Mouse (Mus musculus) limb, embryonic 13.5 days (tissue): ENCODE measurements around the gene Dusp16. TPM values are rescaled to one million over a fixed set of nuclear protein-coding genes. Genes with fewer than 3 reads are reported as not detected.

Experiments used
- ATAC-seq: fragments of 200-750 bp; cut with Nextera tagmentation; 2 replicates; pipeline ENCODE4 v1.8.0; 2017; ENCODE audit warnings: low read depth, moderate number of reproducible peaks, moderate TSS enrichment; ENCODE audit not compliant: low FRiP score
- H3K27ac ChIP-seq: fragments of 300-500 bp; sonication (generic); 2 replicates; pipeline ENCODE4 v1.5.1; 2015; ENCODE audit warnings: inconsistent platforms, mild to moderate bottlenecking, moderate library complexity
- H3K27me3 ChIP-seq: fragments of 300-500 bp; sonication (generic); 2 replicates; pipeline ENCODE4 v1.6.1; 2015; ENCODE audit warnings: mild to moderate bottlenecking, inconsistent platforms
- H3K36me3 ChIP-seq: fragments of 300-500 bp; sonication (generic); 2 replicates; pipeline ENCODE4 v1.6.1; 2015; ENCODE audit warnings: inconsistent platforms, mild to moderate bottlenecking, moderate library complexity
- H3K4me1 ChIP-seq: fragments of 300-500 bp; sonication (generic); 2 replicates; pipeline ENCODE4 v1.6.1; 2015; ENCODE audit warnings: inconsistent platforms
- H3K4me2 ChIP-seq: fragments of 300-500 bp; sonication (generic); replicated peaks from 2 replicates; pipeline ENCODE4 v1.6.1; 2015; ENCODE audit warnings: inconsistent platforms, mild to moderate bottlenecking, moderate library complexity
- H3K4me3 ChIP-seq: fragments of 300-500 bp; sonication (generic); 2 replicates; pipeline ENCODE4 v1.5.1; 2015; ENCODE audit warnings: moderate library complexity, mild to moderate bottlenecking, inconsistent platforms
- H3K9ac ChIP-seq: fragments of 300-500 bp; sonication (generic); 2 replicates; pipeline ENCODE4 v1.6.1; 2015; ENCODE audit warnings: mild to moderate bottlenecking, inconsistent platforms
- H3K9me3 ChIP-seq: fragments of 300-500 bp; sonication (generic); 2 replicates; pipeline ENCODE4 v1.6.1; 2016; ENCODE audit warnings: inconsistent platforms
- WGBS: fragments of 180-500 bp; shearing (Covaris S2); methylation state at CpG from one replicate; pipeline ENCODE4 v1.1.7; 2015; 5-methylcytosine and 5-hydroxymethylcytosine counted together
- polyA plus RNA-seq: library from polyadenylated mRNA; unstranded; fragments of >200 nt; fragmentation: Nextera tagmentation; extraction: Ambion mirVana; gene quantifications from 2 replicates; pipeline ENCODE4 v1.2.1, GENCODE M21; 2015

Dusp16 gene
- polyA plus RNA-seq, 1 experiment from 2014 or later: 17.1 TPM

- Histone ChIP-seq H3K4me3 (no peak overlapping the region), H3K36me3 (peaks cover 8% of the 10 kb centered on the region; the same call in 1 of the 2 replicates), H3K9ac (no peak overlapping the region), H3K27me3 (no peaks in the 10 kb centered on the region), H3K4me2 (no peak overlapping the region), H3K9me3 (no peaks in the 10 kb centered on the region), H3K27ac (no peak overlapping the region), H3K4me1 (no peaks in the 10 kb centered on the region)
- no peak for ATAC-seq
- 81% methylated on average over 4 of the region's 4 CpGs for WGBS
These were observed 86.0 kb downstream of the Dusp16 start for GRCm38 (mm10) chr6:134706467-134706866.

DNA sequence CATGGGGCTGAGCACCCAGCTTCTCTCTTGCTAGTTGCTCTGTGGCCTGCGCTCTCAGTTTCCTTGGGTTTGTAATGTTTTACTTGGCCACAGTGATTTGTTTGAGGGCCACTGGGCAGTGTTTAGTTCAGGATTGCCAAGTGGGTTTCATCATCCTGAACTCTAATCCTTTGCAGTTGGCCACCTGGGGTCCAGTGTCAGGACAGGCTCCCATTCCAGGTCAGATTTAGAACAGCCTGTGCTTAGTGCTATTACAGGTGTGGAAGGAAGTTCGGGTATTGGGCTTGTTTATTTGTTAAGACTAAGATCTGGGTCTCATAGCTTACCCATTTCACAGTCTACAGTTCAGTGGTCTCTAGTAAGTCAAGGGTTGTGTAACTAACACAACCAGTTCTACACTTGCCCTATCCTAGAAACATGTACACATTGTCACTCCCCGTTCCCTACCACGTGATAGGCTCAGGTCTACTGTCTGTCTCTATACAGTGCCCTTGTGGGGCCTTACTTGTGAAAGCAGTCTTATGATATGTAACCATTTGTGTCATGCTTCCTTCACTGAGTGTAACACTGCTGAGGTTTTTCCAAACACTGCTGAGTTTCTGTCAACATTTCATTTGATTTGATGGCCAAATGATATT lies 89.3 kb downstream of the Dusp16 start:
- 88% methylated on average over 4 of the region's 4 CpGs for WGBS
- no peak for ATAC-seq

GRCm38 (mm10) chr6:134702184-134702583 lies 90.2 kb downstream of the Dusp16 start:
- WGBS: 96% methylated on average over 7 of the region's 7 CpGs
- Histone ChIP-seq H3K9me3 (no peaks in the 10 kb centered on the region), H3K9ac (no peak overlapping the region), H3K4me1 (peaks cover 3% of the 10 kb centered on the region; the same call in 1 of the 2 replicates), H3K4me2 (no peak overlapping the region), H3K4me3 (no peak overlapping the region), H3K27me3 (no peaks in the 10 kb centered on the region), H3K36me3 (no peaks in the 10 kb centered on the region), H3K27ac (no peak overlapping the region)
- no peak for ATAC-seq

More for the DNA sequence above, 89.3 kb downstream of the Dusp16 start:
- no peak overlapping the region for H3K27ac ChIP-seq
- H3K4me1 ChIP-seq: peaks cover 3% of the 10 kb centered on the region; the same call in 1 of the 2 replicates
- no peaks in the 10 kb centered on the region for H3K36me3 ChIP-seq
- H3K27me3 ChIP-seq: no peaks in the 10 kb centered on the region
- no peaks in the 10 kb centered on the region for H3K9me3 ChIP-seq
- H3K4me2 ChIP-seq: no peak overlapping the region
- H3K9ac ChIP-seq: no peak overlapping the region
- H3K4me3 ChIP-seq: no peak overlapping the region

DNA sequence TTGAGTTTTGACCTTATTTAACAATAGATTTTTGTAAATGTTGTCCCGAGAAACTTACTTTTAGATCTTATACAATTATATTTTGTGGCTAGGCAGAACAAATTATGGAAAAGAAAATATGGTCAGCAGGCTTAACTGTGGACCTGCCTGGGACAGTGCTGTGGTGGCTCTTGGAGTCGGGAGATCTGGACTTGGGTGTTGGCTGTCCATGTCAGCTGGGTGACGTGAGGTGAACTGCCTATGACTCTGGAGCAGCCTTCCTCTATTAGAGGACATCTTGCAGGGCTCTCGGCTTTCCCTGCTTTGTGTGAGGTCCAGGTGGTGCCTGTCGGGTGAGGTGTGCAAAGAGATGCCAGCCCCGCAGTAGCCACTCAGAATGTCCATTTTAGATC lies 91.2 kb downstream of the Dusp16 start:
- Histone ChIP-seq H3K9me3 (no peaks in the 10 kb centered on the region), H3K27me3 (no peaks in the 10 kb centered on the region), H3K27ac (no peak overlapping the region; the same call in 1 of the 2 replicates), H3K4me2 (no peak overlapping the region), H3K36me3 (no peaks in the 10 kb centered on the region), H3K4me1 (peaks cover 10% of the 10 kb centered on the region; the same call in 1 of the 2 replicates), H3K4me3 (no peak overlapping the region), H3K9ac (no peak overlapping the region)
- no peak for ATAC-seq
- 82% methylated on average over 6 of the region's 6 CpGs for WGBS

DNA sequence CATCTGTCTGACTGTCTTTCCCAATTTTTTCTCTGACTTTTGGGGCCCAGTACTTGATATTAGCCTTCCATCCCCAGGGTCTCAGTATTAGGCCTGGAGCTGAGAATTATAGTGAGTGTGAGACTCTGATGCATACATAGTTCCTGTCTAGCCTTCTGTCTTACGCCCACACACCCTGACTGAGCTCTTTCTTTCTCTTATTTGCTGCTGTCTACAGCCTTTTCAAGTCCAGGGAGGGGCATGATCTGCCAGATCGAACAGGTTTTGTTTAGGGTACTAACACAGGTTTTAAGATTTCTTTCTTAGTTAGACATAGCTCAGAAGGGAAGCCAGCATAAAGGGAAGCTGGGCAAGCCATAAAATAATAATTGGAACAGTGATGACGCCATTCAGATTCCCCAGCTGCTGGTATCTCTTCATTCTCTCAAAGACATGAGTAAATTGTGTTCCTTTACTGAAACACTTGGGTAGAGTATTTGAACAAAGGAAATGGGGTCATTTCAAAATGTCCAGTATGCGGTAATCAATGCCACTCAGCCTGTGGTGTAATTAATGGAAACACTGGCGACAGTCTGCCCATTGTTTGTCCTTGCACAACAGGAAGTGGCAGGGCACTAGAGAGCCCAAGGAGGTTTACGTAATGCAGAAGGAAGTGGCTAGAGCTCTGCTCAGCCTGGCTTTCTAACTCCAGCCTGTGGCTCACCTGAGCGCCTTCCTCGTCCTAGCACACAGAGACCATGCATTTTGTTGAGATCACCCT lies 91.8 kb downstream of the Dusp16 start:
- H3K27ac ChIP-seq: no peak overlapping the region; the same call in 1 of the 2 replicates
- no peak for ATAC-seq
- no peaks in the 10 kb centered on the region for H3K27me3 ChIP-seq
- H3K9ac ChIP-seq: no peak overlapping the region
- H3K4me3 ChIP-seq: no peak overlapping the region
- H3K36me3 ChIP-seq: no peaks in the 10 kb centered on the region
- peaks cover 14% of the 10 kb centered on the region; the same call in 1 of the 2 replicates for H3K4me1 ChIP-seq
- H3K9me3 ChIP-seq: no peaks in the 10 kb centered on the region
- H3K4me2 ChIP-seq: no peak overlapping the region
- 73% methylated on average over 8 of the region's 8 CpGs for WGBS

DNA sequence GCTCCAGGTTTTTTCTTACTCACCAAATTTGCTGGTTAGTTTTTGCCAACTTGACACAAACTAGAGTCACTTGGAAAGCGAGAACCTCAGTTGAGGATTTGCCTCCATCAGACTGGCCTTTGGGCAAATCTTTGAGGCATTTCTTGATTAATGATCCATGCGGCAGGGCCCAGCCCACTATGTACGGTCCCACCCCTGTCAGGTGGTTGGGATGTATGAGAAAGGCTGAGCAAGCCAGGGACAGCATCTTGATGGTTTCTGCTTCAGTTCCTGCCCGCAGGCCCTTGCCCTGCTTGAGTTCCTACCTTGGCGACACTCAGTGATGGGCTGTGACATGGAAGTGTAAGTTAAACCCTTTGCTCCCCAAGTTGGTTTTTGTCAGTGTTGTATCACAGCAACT lies 94.2 kb downstream of the Dusp16 start:
- no peak overlapping the region for H3K9ac ChIP-seq
- H3K27me3 ChIP-seq: no peaks in the 10 kb centered on the region
- no peak overlapping the region for H3K4me3 ChIP-seq
- H3K36me3 ChIP-seq: no peaks in the 10 kb centered on the region
- no peak overlapping the region for H3K27ac ChIP-seq
- H3K4me2 ChIP-seq: no peak overlapping the region
- WGBS: 90% methylated on average over 5 of the region's 5 CpGs
- ATAC-seq: no peak
- no peaks in the 10 kb centered on the region for H3K9me3 ChIP-seq
- peaks cover 20% of the 10 kb centered on the region; the same call in 1 of the 2 replicates for H3K4me1 ChIP-seq

- Histone ChIP-seq H3K27me3 (no peaks in the 10 kb centered on the region), H3K4me2 (no peak overlapping the region), H3K36me3 (no peaks in the 10 kb centered on the region), H3K9ac (no peak overlapping the region), H3K9me3 (no peaks in the 10 kb centered on the region), H3K27ac (peak overlapping the region; percentile 16; the same call in 1 of the 2 replicates), H3K4me1 (peaks cover 20% of the 10 kb centered on the region; the same call in 1 of the 2 replicates), H3K4me3 (no peak overlapping the region)
- WGBS: 83% methylated on average over 2 of the region's 2 CpGs
- no peak for ATAC-seq
These were observed 95.9 kb downstream of the Dusp16 start for GRCm38 (mm10) chr6:134696554-134696953.

DNA sequence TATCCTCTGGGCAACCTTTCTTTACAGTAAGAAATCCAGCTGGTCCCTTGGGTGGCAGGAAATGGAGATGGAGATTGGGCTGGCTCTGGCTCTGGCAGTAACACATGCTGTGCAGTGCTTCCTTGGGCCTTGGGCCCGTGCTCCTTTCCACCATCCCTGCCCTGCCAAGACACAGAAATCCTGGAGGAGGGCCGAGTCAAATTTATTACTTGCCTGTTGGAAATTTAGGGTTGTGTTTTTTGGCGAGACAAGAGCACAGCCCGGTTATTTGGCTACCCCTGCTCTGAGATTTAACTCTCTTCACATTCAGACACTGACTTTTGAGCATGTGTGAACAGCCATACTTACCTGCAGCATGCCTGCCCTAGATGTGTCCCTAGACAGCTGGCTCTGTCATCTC lies 96.3 kb downstream of the Dusp16 start:
- Histone ChIP-seq H3K27me3 (no peaks in the 10 kb centered on the region), H3K9me3 (no peaks in the 10 kb centered on the region), H3K36me3 (no peaks in the 10 kb centered on the region), H3K4me3 (no peak overlapping the region), H3K9ac (no peak overlapping the region), H3K4me1 (peaks cover 20% of the 10 kb centered on the region; the same call in 1 of the 2 replicates), H3K4me2 (no peak overlapping the region), H3K27ac (peak overlapping the region; percentile 16; the same call in 1 of the 2 replicates)
- 26% methylated on average over 4 of the region's 4 CpGs for WGBS
- peak; percentile 89 for ATAC-seq

DNA sequence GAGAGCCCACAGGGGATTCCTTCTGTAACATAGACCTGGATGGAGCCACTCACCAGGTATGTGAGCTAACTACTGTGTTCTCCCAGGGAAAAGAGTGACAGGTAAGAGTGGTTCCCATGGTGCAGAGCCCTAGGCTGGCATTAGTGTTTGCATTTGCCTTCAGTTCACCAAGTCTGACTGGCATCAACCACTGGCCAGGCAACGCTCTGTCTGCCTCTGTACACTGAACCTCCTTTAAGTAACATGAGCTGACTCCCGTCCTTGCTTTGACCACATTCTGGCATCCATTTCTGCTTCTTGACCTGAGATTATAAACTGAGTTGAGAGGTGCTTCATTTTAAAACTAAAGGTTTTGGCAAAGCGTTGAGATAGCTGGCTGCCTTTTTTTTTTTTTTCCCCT lies 96.8 kb downstream of the Dusp16 start:
- 68% methylated on average over 3 of the region's 3 CpGs for WGBS
- no peak for ATAC-seq
- Histone ChIP-seq H3K27ac (peak overlapping the region; percentile 65; the same call in 1 of the 2 replicates), H3K36me3 (no peaks in the 10 kb centered on the region), H3K9ac (no peak overlapping the region), H3K4me3 (no peak overlapping the region), H3K4me1 (peaks cover 20% of the 10 kb centered on the region; the same call in 1 of the 2 replicates), H3K9me3 (no peaks in the 10 kb centered on the region), H3K4me2 (no peak overlapping the region), H3K27me3 (no peaks in the 10 kb centered on the region)

DNA sequence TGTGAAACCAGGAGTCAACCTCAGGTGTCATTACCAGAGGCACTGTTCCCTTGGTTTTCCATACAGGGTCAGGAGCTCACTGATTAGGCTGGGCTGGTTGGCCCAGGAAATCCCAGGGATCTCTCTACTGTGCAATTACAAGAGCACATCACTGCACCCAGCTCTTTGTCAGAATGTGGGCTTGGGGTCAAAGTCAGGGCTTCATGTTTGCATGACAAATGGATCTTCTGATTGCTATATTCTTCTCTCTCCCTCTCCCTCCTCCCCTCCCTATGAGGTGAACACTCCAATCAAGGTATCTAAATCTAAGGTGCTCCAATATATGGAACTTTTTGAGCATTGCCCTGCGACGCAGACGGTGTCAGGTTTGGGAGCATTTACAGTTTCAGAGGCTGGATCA lies 97.4 kb downstream of the Dusp16 start:
- Histone ChIP-seq H3K4me2 (no peak overlapping the region), H3K4me1 (peaks cover 17% of the 10 kb centered on the region; the same call in 1 of the 2 replicates), H3K27me3 (no peaks in the 10 kb centered on the region), H3K36me3 (no peaks in the 10 kb centered on the region), H3K4me3 (no peak overlapping the region), H3K27ac (no peak overlapping the region), H3K9ac (no peak overlapping the region), H3K9me3 (no peaks in the 10 kb centered on the region)
- no peak for ATAC-seq
- WGBS: 94% methylated on average over 3 of the region's 3 CpGs

GRCm38 (mm10) chr6:134694498-134694897 lies 97.9 kb downstream of the Dusp16 start:
- no peak overlapping the region for H3K4me2 ChIP-seq
- no peak overlapping the region for H3K9ac ChIP-seq
- H3K4me3 ChIP-seq: no peak overlapping the region
- H3K27ac ChIP-seq: no peak overlapping the region
- ATAC-seq: no peak
- 80% methylated on average over 6 of the region's 6 CpGs for WGBS
- H3K9me3 ChIP-seq: no peaks in the 10 kb centered on the region
- H3K4me1 ChIP-seq: peaks cover 17% of the 10 kb centered on the region; the same call in 1 of the 2 replicates
- no peaks in the 10 kb centered on the region for H3K27me3 ChIP-seq
- H3K36me3 ChIP-seq: no peaks in the 10 kb centered on the region

- H3K4me3 ChIP-seq: no peak overlapping the region
- ATAC-seq: no peak
- H3K9ac ChIP-seq: no peak overlapping the region
- no peaks in the 10 kb centered on the region for H3K36me3 ChIP-seq
- H3K4me2 ChIP-seq: no peak overlapping the region
- H3K9me3 ChIP-seq: no peaks in the 10 kb centered on the region
- H3K4me1 ChIP-seq: no peaks in the 10 kb centered on the region
- no peaks in the 10 kb centered on the region for H3K27me3 ChIP-seq
- H3K27ac ChIP-seq: no peak overlapping the region
- WGBS: 86% methylated on average over 6 of the region's 6 CpGs
These were observed 106.9 kb downstream of the Dusp16 start for GRCm38 (mm10) chr6:134685515-134685914.
